Mouse (Mus musculus) stomach, adult 2 months (tissue): ENCODE results near the gene Vmn1r87. TPM values are rescaled to one million over a fixed set of nuclear protein-coding genes. Genes with fewer than 3 reads are reported as not detected.

Experiments
- polyA plus RNA-seq: library from polyadenylated mRNA; depleted of rRNA; stranded (reverse); fragments of >200 nt; gene quantifications from 2 replicates; pipeline ENCODE4 v1.2.3, GENCODE M21; 2012; rRNA removed

The Vmn1r87 gene
- polyA plus RNA-seq: not detected in 2 replicates

DNA sequence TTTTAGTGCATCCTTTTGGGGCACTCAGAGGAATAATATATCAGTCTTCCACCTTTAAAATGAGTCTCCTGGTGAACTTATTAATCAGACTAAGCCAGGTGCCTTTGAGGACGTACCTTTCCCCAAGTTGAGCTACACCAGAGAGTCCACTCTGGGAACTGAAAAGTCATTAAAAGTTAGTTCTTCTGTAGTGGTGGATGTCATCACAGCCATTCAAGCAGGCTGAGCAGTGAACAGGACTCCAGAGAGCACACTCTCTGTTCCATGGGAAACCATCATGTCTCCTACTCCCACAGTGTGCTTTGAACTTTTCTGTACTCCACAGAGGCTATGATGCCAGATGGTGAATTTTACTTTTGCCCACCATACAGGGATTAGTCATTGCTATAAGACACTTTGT lies at the start of gene Vmn1r87:
TSS of gene Vmn1r87 (minus strand) at position 101 of the 400 bp plus-strand sequence.

DNA sequence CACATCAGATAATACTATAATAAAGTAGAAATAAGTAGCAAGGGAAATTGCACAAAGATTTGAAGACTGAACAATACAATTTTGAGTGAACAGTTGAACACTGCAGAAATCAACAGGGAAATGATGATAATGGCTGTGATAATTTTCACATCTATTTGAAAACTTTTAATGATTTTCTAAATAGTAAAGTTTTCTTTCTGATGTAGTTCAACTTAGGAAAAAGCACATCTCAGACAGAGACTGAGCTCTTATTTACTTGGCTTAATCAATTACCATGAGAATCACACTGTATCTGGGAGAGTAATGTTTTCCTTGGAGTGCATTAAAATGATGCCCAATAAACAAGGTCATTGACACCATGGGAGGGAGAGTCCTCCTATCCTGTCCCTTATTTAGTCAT lies 19.3 kb upstream of the Vmn1r87 start, which contains the start of gene Vmn1r88:
TSS of gene Vmn1r88 (plus strand) at position 301 of the 400 bp plus-strand sequence.

GRCm38 (mm10) chr7:13119817-13120216 lies 20.1 kb downstream of the Vmn1r87 start, which contains the start of gene Vmn1r86:
Gene Vmn1r86 (minus strand): TSS chr7:13119917.

DNA sequence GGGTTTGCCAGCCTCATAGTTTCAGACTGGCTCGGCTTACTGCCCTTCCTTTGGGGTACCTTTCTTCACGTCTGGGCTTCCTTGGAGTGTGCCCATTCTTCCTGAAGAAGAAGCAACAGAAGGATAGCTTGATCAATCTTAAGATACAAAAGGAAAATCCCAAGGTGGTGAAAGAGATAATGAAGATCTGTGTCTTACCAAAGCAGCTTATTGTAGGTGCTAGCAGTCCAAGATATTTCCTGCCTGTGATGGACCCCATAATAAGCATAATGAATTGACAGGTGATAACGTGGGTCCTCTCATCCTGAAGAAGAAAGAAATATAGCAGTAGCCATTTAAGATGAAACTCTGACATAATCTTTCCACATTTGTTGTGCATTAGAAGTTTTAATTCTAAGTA lies 44.9 kb downstream of the Vmn1r87 start, which contains the start of gene Vmn1r85:
TSS of gene Vmn1r85 (minus strand) at position 101 of the 400 bp plus-strand sequence.

Other genes starting within 250 kb of the Vmn1r87 start
- 3.3 and 4.5 TPM in 2 replicates for gene Zscan22, start 242.3 kb downstream of the Vmn1r87 start, polyA plus RNA-seq
- 722 and 906 TPM in 2 replicates for gene Rps5, start 217.9 kb downstream of the Vmn1r87 start, polyA plus RNA-seq
- gene Rnf225, start 212.7 kb downstream of the Vmn1r87 start, polyA plus RNA-seq: 4.4 and 15.1 TPM in 2 replicates
- gene Zfp324, start 174.3 kb downstream of the Vmn1r87 start, polyA plus RNA-seq: 2.7 and 3.2 TPM in 2 replicates
- gene Zfp446, start 162.3 kb downstream of the Vmn1r87 start, polyA plus RNA-seq: 1.7 and 2.2 TPM in 2 replicates
- 0.25 and 0.30 TPM in 2 replicates for gene Slc27a5, start 142.0 kb downstream of the Vmn1r87 start, polyA plus RNA-seq
- gene Trim28, start 141.0 kb downstream of the Vmn1r87 start, polyA plus RNA-seq: 112 and 127 TPM in 2 replicates
- 13.1 and 16.8 TPM in 2 replicates for gene Zbtb45, start 130.1 kb downstream of the Vmn1r87 start, polyA plus RNA-seq
- 26.8 and 30.0 TPM in 2 replicates for gene Chmp2a, start 105.3 kb downstream of the Vmn1r87 start, polyA plus RNA-seq
- gene Ube2m, start 101.9 kb downstream of the Vmn1r87 start, polyA plus RNA-seq: 50.8 and 68.7 TPM in 2 replicates
- 0.90 and 1.4 TPM in 2 replicates for gene Mzf1, start 85.4 kb downstream of the Vmn1r87 start, polyA plus RNA-seq
- not detected in 2 replicates for gene Vmn1r85, start 45.0 kb downstream of the Vmn1r87 start, polyA plus RNA-seq
- gene Vmn1r86, start 20.2 kb downstream of the Vmn1r87 start, polyA plus RNA-seq: not detected in 2 replicates
- not detected in 2 replicates for gene Vmn1r88, start 19.4 kb upstream of the Vmn1r87 start, polyA plus RNA-seq
- gene Vmn1r89, start 72.9 kb upstream of the Vmn1r87 start, polyA plus RNA-seq: not detected in 2 replicates
- 3.1 and 4.0 TPM in 2 replicates for gene Lig1, start 137.1 kb upstream of the Vmn1r87 start, polyA plus RNA-seq
- gene Zswim9, start 138.6 kb upstream of the Vmn1r87 start, polyA plus RNA-seq: 1.1 and 1.8 TPM in 2 replicates
- 0.56 and 0.75 TPM in 2 replicates for gene Pla2g4c, start 184.5 kb upstream of the Vmn1r87 start, polyA plus RNA-seq